Mouse (Mus musculus) CH12.LX (cell line): ENCODE results near the gene Gm10260. TPM values are rescaled to one million over a fixed set of nuclear protein-coding genes. Genes with fewer than 3 reads are reported as not detected.

Experiments used
- DNase-seq: peaks from one replicate; pipeline ENCODE4 v3.0.0-alpha.2; 2013; ENCODE audit errors: extremely low read depth
- H3K27ac ChIP-seq: 2 replicates; pipeline ENCODE4 v1.5.1; 2012; ENCODE audit warnings: low read depth, mild to moderate bottlenecking, control low read depth, moderate library complexity; ENCODE audit not compliant: insufficient read depth
- H3K27me3 ChIP-seq: replicated peaks from 2 replicates; pipeline ENCODE3; 2012; ENCODE audit warnings: inconsistent platforms
- H3K36me3 ChIP-seq, 2 experiments: replicated peaks in 1 of 2; 2 replicates each; pipeline versions ENCODE3 to v1.6.1; 2012; ENCODE audit warnings: inconsistent platforms in 1 of 2, low read length in 1 of 2, mild to moderate bottlenecking in 1 of 2, mixed read lengths in 1 of 2, moderate library complexity in 1 of 2; ENCODE audit not compliant: control insufficient read depth in 1 of 2, insufficient read depth in 1 of 2
- H3K4me1 ChIP-seq, 2 experiments: 2 replicates each; pipeline ENCODE4 v1.6.1; 2012; ENCODE audit warnings: inconsistent platforms in 1 of 2, moderate library complexity in 1 of 2; ENCODE audit not compliant: insufficient read depth in 2 of 2, control insufficient read depth in 1 of 2
- H3K4me2 ChIP-seq: 2 replicates; pipeline ENCODE4 v1.6.1; 2012; ENCODE audit warnings: low read depth, mild to moderate bottlenecking, control low read depth; ENCODE audit not compliant: poor library complexity, insufficient read depth, severe bottlenecking
- H3K4me3 ChIP-seq, 3 experiments: fragments of 150-350 bp in 1 of 3; sonication (generic) in 1 of 3; replicated peaks in 1 of 3; 2 replicates each; pipeline versions ENCODE3 to v1.5.1; 2011 to 2012; ENCODE audit warnings: low read depth in 2 of 3, low read length in 2 of 3, mild to moderate bottlenecking in 2 of 3, moderate library complexity in 2 of 3, control low read depth in 1 of 3, improper control_type of control experiment in 1 of 3, inconsistent platforms in 1 of 3, mixed read lengths in 1 of 3; ENCODE audit not compliant: poor library complexity in 1 of 3
- H3K79me2 ChIP-seq: replicated peaks from 2 replicates; pipeline ENCODE4 v1.6.1; 2012; ENCODE audit warnings: mild to moderate bottlenecking, moderate library complexity; ENCODE audit not compliant: control insufficient read depth, poor library complexity, insufficient read depth, severe bottlenecking; ENCODE audit errors: extremely low read depth
- H3K9ac ChIP-seq: 2 replicates; pipeline ENCODE4 v1.6.1; 2012; ENCODE audit warnings: low read depth, mild to moderate bottlenecking, control low read depth, moderate library complexity; ENCODE audit not compliant: insufficient read depth
- H3K9me3 ChIP-seq: replicated peaks from 2 replicates; pipeline ENCODE3; 2012; ENCODE audit warnings: low read length, inconsistent platforms, mixed read lengths
- ELF1 ChIP-seq: IDR thresholded peaks from 2 replicates; pipeline ENCODE4 v1.6.1; 2014; ENCODE audit warnings: low read depth, mild to moderate bottlenecking, inconsistent platforms, low read length, improper control_type of control experiment
- EP300 ChIP-seq: IDR thresholded peaks from 2 replicates; pipeline ENCODE4 v1.6.1; 2011; ENCODE audit warnings: low read length, improper control_type of control experiment
- HCFC1 ChIP-seq: IDR thresholded peaks from 2 replicates; pipeline ENCODE4 v1.6.1; 2012; ENCODE audit warnings: low read depth, mild to moderate bottlenecking, inconsistent platforms, low read length, improper control_type of control experiment
- JUN ChIP-seq: IDR thresholded peaks from 2 replicates; pipeline ENCODE4 v1.6.1; 2011; ENCODE audit warnings: low read depth, mild to moderate bottlenecking, low read length, improper control_type of control experiment, moderate library complexity; ENCODE audit not compliant: insufficient read depth
- JUND ChIP-seq: conservative IDR thresholded peaks from 2 replicates; pipeline ENCODE4 v1.6.1; 2011; ENCODE audit warnings: low read depth, low read length, improper control_type of control experiment
- KAT2A ChIP-seq: IDR thresholded peaks from 2 replicates; pipeline ENCODE4 v1.6.1; 2012; ENCODE audit warnings: low read length, improper control_type of control experiment, inconsistent platforms; ENCODE audit not compliant: insufficient replicate concordance
- MAFK ChIP-seq: IDR thresholded peaks from 2 replicates; pipeline ENCODE4 v1.6.1; 2011; ENCODE audit warnings: low read length, improper control_type of control experiment; ENCODE audit not compliant: insufficient replicate concordance
- MAZ ChIP-seq: IDR thresholded peaks from 2 replicates; pipeline ENCODE4 v1.6.1; 2012; ENCODE audit warnings: low read depth, mild to moderate bottlenecking, inconsistent platforms, low read length, improper control_type of control experiment, moderate library complexity
- MYC ChIP-seq: IDR thresholded peaks from 2 replicates; pipeline ENCODE4 v1.6.1; 2011; ENCODE audit warnings: low read depth, mild to moderate bottlenecking, improper control_type of control experiment, low read length
- NRF1 ChIP-seq: IDR thresholded peaks from 2 replicates; pipeline ENCODE4 v1.6.1; 2014; ENCODE audit warnings: low read depth, mild to moderate bottlenecking, inconsistent platforms, low read length, improper control_type of control experiment, moderate library complexity
- RCOR1 ChIP-seq: conservative IDR thresholded peaks from 2 replicates; pipeline ENCODE4 v1.6.1; 2012; ENCODE audit warnings: low read depth, mild to moderate bottlenecking, inconsistent platforms, low read length, improper control_type of control experiment
- TBP ChIP-seq: conservative IDR thresholded peaks from 2 replicates; pipeline ENCODE4 v1.6.1; 2011; ENCODE audit warnings: low read depth, low read length, improper control_type of control experiment
- UBTF ChIP-seq: IDR thresholded peaks from 2 replicates; pipeline ENCODE4 v1.6.1; 2012; ENCODE audit warnings: low read depth, mild to moderate bottlenecking, inconsistent platforms, low read length, improper control_type of control experiment, moderate library complexity
- dilution Hi-C: fragments of 300-500 bp; cut with MboI; formaldehyde crosslinking; loops from 2 replicates; pipeline ENCODE4 v1.14.3; 2020; ENCODE audit warnings: low sequenced_read_pairs; ENCODE audit not compliant: extremely low pct_unique_long_range_greater_than_20kb, extremely low pct_ligation_motif_present
- in situ Hi-C: fragments of 300-500 bp; cut with MboI; formaldehyde crosslinking; loops from 3 replicates; pipeline ENCODE4 v1.14.3; 2019; ENCODE audit warnings: low sequenced_read_pairs, low pct_ligation_motif_present, low pct_unique_long_range_greater_than_20kb, mixed read lengths
- polyA plus RNA-seq: library from polyadenylated mRNA; unstranded; fragments of >175 nt; gene quantifications from 2 replicates; pipeline ENCODE4 v1.2.1, GENCODE M21; 2012; ENCODE audit warnings: low read depth; ENCODE audit not compliant: insufficient read length
- total RNA-seq, 2 experiments: library from RNA; depleted of rRNA; stranded (reverse); fragments of 300-350 nt in 1 of 2; fragments of >200 nt in 1 of 2; gene quantifications; 2 replicates each; pipeline ENCODE4 v1.2.3; 2012 to 2014

The Gm10260 gene
- total and polyA plus RNA-seq, 3 experiments = 1,620 to 5,622 (median 5,239) TPM

- no peak overlapping the region for H3K9ac ChIP-seq
- H3K27ac ChIP-seq = no peak overlapping the region
- no peak overlapping the region for H3K4me3 ChIP-seq
- H3K4me2 ChIP-seq = no peak overlapping the region
- no peaks in the 10 kb centered on the region for H3K27me3 ChIP-seq
- TF ChIP-seq KAT2A = no peak
- H3K36me3 ChIP-seq = no peaks in the 10 kb centered on the region
- DNase-seq = no peak
- no peaks in the 10 kb centered on the region for H3K79me2 ChIP-seq
- in situ Hi-C loops = no loop called here
- no peaks in the 10 kb centered on the region for H3K4me1 ChIP-seq
- peaks cover 36% of the 10 kb centered on the region for H3K9me3 ChIP-seq
- dilution Hi-C loops = no loop called here
Observed at GRCm38 (mm10) chr13:97757033-97757432, 3.4 kb downstream of the Gm10260 start.

- Histone ChIP-seq H3K4me1 (no peaks in the 10 kb centered on the region), H3K36me3 (no peaks in the 10 kb centered on the region), H3K27me3 (no peaks in the 10 kb centered on the region), H3K4me3 (no peak overlapping the region), H3K9me3 (peaks cover 35% of the 10 kb centered on the region), H3K4me2 (no peak overlapping the region), H3K27ac (no peak overlapping the region), H3K9ac (no peak overlapping the region), H3K79me2 (no peaks in the 10 kb centered on the region)
- in situ Hi-C loops = no loop called here
- DNase-seq = no peak
- no peak for TF ChIP-seq EP300
- no peak for TF ChIP-seq NRF1
- no peak for TF ChIP-seq TBP
- TF ChIP-seq HCFC1 = no peak
- TF ChIP-seq JUN = no peak
- no peak for TF ChIP-seq ELF1
- TF ChIP-seq JUND = no peak
- TF ChIP-seq UBTF = no peak
- TF ChIP-seq MYC = no peak
- no peak for TF ChIP-seq MAZ
- TF ChIP-seq RCOR1 = no peak
- dilution Hi-C loops = no loop called here
Observed at GRCm38 (mm10) chr13:97756091-97756490, 4.3 kb downstream of the Gm10260 start.

GRCm38 (mm10) chr13:97750851-97751381 lies 9.5 kb downstream of the Gm10260 start:
- DNase-seq = no peak
- no peak overlapping the region for H3K4me3 ChIP-seq
- no peaks in the 10 kb centered on the region for H3K27me3 ChIP-seq
- no peaks in the 10 kb centered on the region for H3K79me2 ChIP-seq
- dilution Hi-C loops (no loop called here), in situ Hi-C loops (no loop called here)
- no peak overlapping the region for H3K27ac ChIP-seq
- peaks cover 24% of the 10 kb centered on the region for H3K9me3 ChIP-seq
- H3K9ac ChIP-seq = no peak overlapping the region
- no peak for TF ChIP-seq MAFK
- no peak overlapping the region for H3K4me2 ChIP-seq
- H3K36me3 ChIP-seq = no peaks in the 10 kb centered on the region
- no peaks in the 10 kb centered on the region for H3K4me1 ChIP-seq
